Mouse (Mus musculus): ENCODE measurements around the gene AY761184.
"Not testable (repeated sequence)": the region's sequence is repeated elsewhere in the genome, so short reads cannot be mapped to it uniquely, and the experiment has no call there.

GRCm38 (mm10) chr8:21665497-21665896, 37.9 kb downstream of the AY761184 start, which contains the start of gene Defa34:
- not testable (repeated sequence) for TF ChIP-seq CTCF (IDR thresholded peaks at IDR 0.05; ENCODE audit: control insufficient read depth, insufficient read depth, insufficient replicate concordance, low read depth, low read length); POLR2A (IDR thresholded peaks at IDR 0.05; ENCODE audit: control insufficient read depth, low read depth, low read length)

Data from testis, adult 2 months (tissue).